Comparison of ENCODE assay signal across 16 mouse cellular contexts in the genomic region with DNA sequence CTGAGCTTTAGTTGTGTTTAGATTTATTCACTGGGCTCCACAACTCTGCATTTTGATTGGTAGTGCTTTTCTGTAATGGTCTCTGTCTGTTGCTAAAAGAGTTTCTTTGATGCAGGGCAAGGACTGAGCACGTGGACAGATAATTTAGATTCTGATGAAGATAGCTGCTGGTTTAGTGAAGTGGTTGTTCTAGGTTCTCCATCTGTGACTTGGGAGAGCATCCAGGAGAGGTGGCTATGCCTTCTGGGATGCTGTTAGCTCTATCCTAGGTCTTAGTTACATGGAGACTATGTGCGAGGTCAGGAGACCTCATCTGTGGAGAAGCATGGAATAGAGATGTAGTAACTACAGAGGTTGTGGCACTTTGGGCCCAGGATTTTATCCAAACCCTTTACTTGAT.
"Had no signal": no experiment of that assay in that cellular context is flagged by ENCODE, and none has a peak within 500 bp of the region (broad histone marks: within the 10 kb centered on the region; RNA-seq: fewer than 3 reads in every experiment).

No protein-coding gene starts in this region.

- ATAC-seq: hindbrain, embryonic 16.5 days; inflammation-experienced regulatory T-cells, adult 6 months; intestine, embryonic 15.5 days; intestine, postnatal 0 days; liver, postnatal 0 days had no signal

- DNase-seq: gastrocnemius, postnatal 10 days; gastrocnemius, postnatal 25 days; heart, adult 2 months; heart, postnatal 4 days; kidney, adult 18-20 months; kidney, adult 8-10 months; kidney, postnatal 10 days; kidney, postnatal 25 days; kidney, postnatal 4 days; liver; liver, embryonic 13.5 days; liver, postnatal 0 days had no signal
